Mouse (Mus musculus) neural tube, embryonic 14.5 days (tissue): ENCODE data around the gene Sorcs3. TPM values are rescaled to one million over a fixed set of nuclear protein-coding genes. Genes with fewer than 3 reads are reported as not detected.

Experiments
- ATAC-seq: fragments of 200-750 bp; cut with Nextera tagmentation; 2 replicates; pipeline ENCODE4 v1.8.0; 2017; ENCODE audit warnings: low read depth, mild to moderate bottlenecking, moderate TSS enrichment, moderate library complexity
- H3K27ac ChIP-seq: fragments of 300-500 bp; sonication (generic); 2 replicates; pipeline ENCODE4 v1.5.1; 2014; ENCODE audit warnings: low read depth, mild to moderate bottlenecking, control low read depth, low read length, moderate library complexity, mixed read lengths
- H3K27me3 ChIP-seq: fragments of 300-500 bp; sonication (generic); 2 replicates; pipeline ENCODE4 v1.6.1; 2014; ENCODE audit warnings: low read length; ENCODE audit not compliant: control insufficient read depth, insufficient read depth
- H3K36me3 ChIP-seq: fragments of 300-500 bp; sonication (generic); 2 replicates; pipeline ENCODE4 v1.6.1; 2014; ENCODE audit warnings: low read length, mixed read lengths; ENCODE audit not compliant: control insufficient read depth, insufficient read depth
- H3K4me1 ChIP-seq: fragments of 300-500 bp; sonication (generic); 2 replicates; pipeline ENCODE4 v1.6.1; 2014; ENCODE audit warnings: low read length; ENCODE audit not compliant: control insufficient read depth, insufficient read depth
- H3K4me2 ChIP-seq: fragments of 300-500 bp; sonication (generic); 2 replicates; pipeline ENCODE4 v1.6.1; 2014; ENCODE audit warnings: mild to moderate bottlenecking, low read depth, low read length, control low read depth
- H3K4me3 ChIP-seq: fragments of 300-500 bp; sonication (generic); 2 replicates; pipeline ENCODE4 v1.5.1; 2014; ENCODE audit warnings: low read depth, low read length, control low read depth, mixed read lengths
- H3K9ac ChIP-seq: fragments of 300-500 bp; sonication (generic); replicated peaks from 2 replicates; pipeline ENCODE4 v1.6.1; 2014; ENCODE audit warnings: low read depth, mild to moderate bottlenecking, control low read depth, low read length, mixed read lengths
- H3K9me3 ChIP-seq: fragments of 300-500 bp; sonication (generic); 2 replicates; pipeline ENCODE4 v1.6.1; 2016; ENCODE audit warnings: low read length; ENCODE audit not compliant: control insufficient read depth
- WGBS: fragments of 180-500 bp; shearing (Covaris S2); extraction: QIAGEN DNeasy Blood & Tissue Kit; methylation state at CpG from one replicate; pipeline ENCODE4 v1.1.7; 2014; 5-methylcytosine and 5-hydroxymethylcytosine counted together
- polyA plus RNA-seq: library from polyadenylated mRNA; unstranded; fragments of >200 nt; fragmentation: Nextera tagmentation; extraction: Ambion mirVana; gene quantifications from 2 replicates; pipeline ENCODE4 v1.2.1, GENCODE M21; 2014

Sorcs3 gene
- polyA plus RNA-seq, 1 experiment from 2014 or later = 18.3 TPM

GRCm38 (mm10) chr19:48337461-48337860, 131.6 kb downstream of the Sorcs3 start:
- Histone ChIP-seq H3K27ac (no peak overlapping the region), H3K27me3 (no peaks in the 10 kb centered on the region), H3K4me3 (no peak overlapping the region), H3K4me1 (no peaks in the 10 kb centered on the region), H3K9me3 (no peaks in the 10 kb centered on the region), H3K9ac (no peak overlapping the region), H3K36me3 (no peaks in the 10 kb centered on the region), H3K4me2 (no peak overlapping the region)
- 65% methylated on average over 6 of the region's 6 CpGs for WGBS
- ATAC-seq = no peak

DNA sequence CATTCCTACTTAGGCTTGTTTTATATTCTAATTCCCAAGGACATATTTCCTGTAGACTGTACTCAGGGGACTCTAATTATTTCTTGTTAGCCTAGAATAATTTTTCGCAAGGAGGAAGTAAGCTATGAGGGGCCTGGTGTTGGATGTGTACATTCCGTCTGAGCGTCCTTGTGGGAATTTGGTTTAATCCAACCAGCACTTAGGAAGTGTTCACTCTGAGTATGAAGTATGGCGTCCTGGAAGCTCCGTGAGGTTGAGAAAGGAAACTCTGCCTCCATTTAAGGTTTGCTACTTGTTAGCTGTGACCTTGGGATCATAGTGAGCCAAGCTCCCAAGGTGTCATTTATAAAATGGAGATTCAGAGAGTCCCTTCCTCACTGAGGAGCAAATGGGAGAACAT, 132.3 kb downstream of the Sorcs3 start:
- no peaks in the 10 kb centered on the region for H3K36me3 ChIP-seq
- WGBS = 85% methylated on average over 5 of the region's 5 CpGs
- H3K4me2 ChIP-seq = no peak overlapping the region
- H3K9ac ChIP-seq = no peak overlapping the region
- no peaks in the 10 kb centered on the region for H3K4me1 ChIP-seq
- no peak overlapping the region for H3K27ac ChIP-seq
- no peaks in the 10 kb centered on the region for H3K9me3 ChIP-seq
- no peak overlapping the region for H3K4me3 ChIP-seq
- no peak for ATAC-seq
- H3K27me3 ChIP-seq = no peaks in the 10 kb centered on the region

- Histone ChIP-seq H3K27me3 (no peaks in the 10 kb centered on the region), H3K4me1 (no peaks in the 10 kb centered on the region), H3K36me3 (no peaks in the 10 kb centered on the region), H3K4me3 (no peak overlapping the region), H3K9ac (no peak overlapping the region), H3K27ac (no peak overlapping the region), H3K4me2 (no peak overlapping the region), H3K9me3 (no peaks in the 10 kb centered on the region)
- ATAC-seq = no peak
- 76% methylated on average over 4 of the region's 4 CpGs for WGBS
Observed at GRCm38 (mm10) chr19:48342770-48343169, 136.9 kb downstream of the Sorcs3 start.

GRCm38 (mm10) chr19:48343442-48343841, 137.6 kb downstream of the Sorcs3 start:
- no peaks in the 10 kb centered on the region for H3K4me1 ChIP-seq
- H3K27me3 ChIP-seq = no peaks in the 10 kb centered on the region
- H3K36me3 ChIP-seq = no peaks in the 10 kb centered on the region
- H3K9ac ChIP-seq = no peak overlapping the region
- H3K4me2 ChIP-seq = no peak overlapping the region
- 37% methylated on average over 7 of the region's 7 CpGs for WGBS
- H3K9me3 ChIP-seq = no peaks in the 10 kb centered on the region
- no peak for ATAC-seq
- H3K27ac ChIP-seq = no peak overlapping the region
- H3K4me3 ChIP-seq = no peak overlapping the region

GRCm38 (mm10) chr19:48347116-48347515, 141.3 kb downstream of the Sorcs3 start:
- no peaks in the 10 kb centered on the region for H3K4me1 ChIP-seq
- H3K4me3 ChIP-seq = no peak overlapping the region
- H3K27me3 ChIP-seq = no peaks in the 10 kb centered on the region
- no peaks in the 10 kb centered on the region for H3K9me3 ChIP-seq
- no peaks in the 10 kb centered on the region for H3K36me3 ChIP-seq
- no peak overlapping the region for H3K27ac ChIP-seq
- H3K9ac ChIP-seq = no peak overlapping the region
- H3K4me2 ChIP-seq = no peak overlapping the region
- 65% methylated on average over 5 of the region's 5 CpGs for WGBS
- no peak for ATAC-seq

DNA sequence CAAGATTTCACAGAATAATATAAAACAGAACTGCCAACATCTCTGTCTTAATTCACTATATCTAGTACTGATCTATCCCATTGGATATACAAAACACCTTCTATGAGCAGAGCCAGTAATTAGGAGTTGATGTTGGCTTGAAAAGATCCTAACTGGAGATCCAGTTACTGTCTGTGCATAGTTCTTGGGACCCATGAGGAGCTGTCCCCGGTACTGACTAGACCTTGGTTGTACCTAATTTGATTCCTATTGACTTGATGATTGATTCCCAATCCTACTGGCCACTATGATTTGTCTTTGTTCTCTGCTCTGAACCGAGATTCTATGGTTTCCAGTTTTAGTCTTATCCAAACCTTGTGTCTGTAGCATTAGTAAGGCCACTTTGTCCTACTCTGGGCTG, 151.0 kb downstream of the Sorcs3 start:
- WGBS = 71% methylated on average over 2 of the region's 2 CpGs

DNA sequence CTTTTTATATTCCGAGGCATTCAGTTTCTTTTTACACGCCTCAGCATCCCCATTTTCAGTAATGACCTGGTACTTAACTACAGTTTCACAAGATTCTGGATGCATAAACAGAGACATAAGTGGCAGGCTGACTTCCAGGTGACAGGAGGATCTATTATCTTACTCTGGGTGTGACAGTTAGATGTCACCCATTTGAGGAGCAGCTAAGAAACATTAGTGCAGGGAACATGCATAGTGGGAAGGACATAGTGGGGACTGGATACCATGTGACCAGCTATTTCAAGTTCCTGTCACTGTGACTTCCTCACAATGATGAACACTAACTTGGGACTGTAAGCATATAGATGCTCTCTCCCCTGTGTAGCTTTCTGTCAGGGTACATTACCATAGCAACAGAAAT, 156.3 kb downstream of the Sorcs3 start:
- no peak overlapping the region for H3K27ac ChIP-seq
- H3K9ac ChIP-seq = no peak overlapping the region
- WGBS = 73% methylated on average over 2 of the region's 2 CpGs
- no peak overlapping the region for H3K4me3 ChIP-seq
- H3K9me3 ChIP-seq = no peaks in the 10 kb centered on the region
- H3K4me1 ChIP-seq = no peaks in the 10 kb centered on the region
- ATAC-seq = no peak
- no peak overlapping the region for H3K4me2 ChIP-seq
- no peaks in the 10 kb centered on the region for H3K27me3 ChIP-seq
- no peaks in the 10 kb centered on the region for H3K36me3 ChIP-seq

More for the DNA sequence above, 151.0 kb downstream of the Sorcs3 start:
- Histone ChIP-seq H3K27ac (no peak overlapping the region), H3K4me1 (no peaks in the 10 kb centered on the region), H3K36me3 (no peaks in the 10 kb centered on the region), H3K9ac (no peak overlapping the region), H3K4me2 (no peak overlapping the region), H3K9me3 (no peaks in the 10 kb centered on the region), H3K4me3 (no peak overlapping the region), H3K27me3 (no peaks in the 10 kb centered on the region)
- ATAC-seq = no peak

DNA sequence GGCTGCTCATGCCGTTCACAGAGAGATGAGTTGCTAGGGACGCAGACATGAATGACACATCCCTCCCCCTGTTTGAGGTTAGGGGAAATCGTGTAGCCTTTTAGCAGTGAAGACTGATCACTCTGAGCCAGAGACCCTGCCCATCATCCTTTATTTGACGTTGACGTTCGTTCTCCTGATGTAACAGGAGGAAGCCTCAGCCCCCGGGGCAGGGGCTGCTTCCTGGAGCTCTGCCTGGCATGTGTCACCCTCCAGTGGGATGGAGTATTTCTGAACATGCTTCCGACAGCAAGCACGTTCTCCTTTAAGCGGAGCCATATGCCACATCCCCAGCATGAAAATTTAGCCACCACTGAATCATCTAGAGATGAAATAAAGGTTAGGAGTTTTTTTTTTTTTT, 162.2 kb downstream of the Sorcs3 start:
- no peaks in the 10 kb centered on the region for H3K36me3 ChIP-seq
- H3K4me1 ChIP-seq = no peaks in the 10 kb centered on the region
- no peak overlapping the region for H3K9ac ChIP-seq
- H3K4me3 ChIP-seq = no peak overlapping the region
- H3K27ac ChIP-seq = no peak overlapping the region
- 48% methylated on average over 10 of the region's 10 CpGs for WGBS
- H3K9me3 ChIP-seq = no peaks in the 10 kb centered on the region
- ATAC-seq = no peak
- H3K27me3 ChIP-seq = no peaks in the 10 kb centered on the region
- H3K4me2 ChIP-seq = no peak overlapping the region

DNA sequence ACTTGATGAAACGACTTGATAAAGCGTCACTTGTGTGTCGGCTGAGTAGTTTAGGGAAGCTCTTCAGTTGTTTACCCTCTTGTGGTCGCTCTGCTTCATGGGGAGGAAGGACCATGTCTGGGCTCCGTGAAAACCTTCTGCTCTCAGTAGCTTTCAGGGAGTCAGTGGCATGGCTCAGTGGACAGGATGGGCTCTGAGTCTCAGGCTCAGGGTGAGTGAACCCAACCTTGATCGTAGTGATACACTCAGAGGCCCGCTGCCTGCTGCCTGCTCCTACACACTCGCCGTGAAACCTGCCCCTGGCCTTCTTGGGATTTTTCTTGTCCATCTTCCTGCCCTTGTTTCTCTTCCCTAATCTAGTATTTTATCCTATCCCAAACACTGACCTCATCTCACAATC, 166.0 kb downstream of the Sorcs3 start:
- H3K4me1 ChIP-seq = no peaks in the 10 kb centered on the region
- H3K4me3 ChIP-seq = no peak overlapping the region
- no peak overlapping the region for H3K27ac ChIP-seq
- WGBS = 96% methylated on average over 9 of the region's 9 CpGs
- no peak for ATAC-seq
- H3K27me3 ChIP-seq = no peaks in the 10 kb centered on the region
- H3K4me2 ChIP-seq = no peak overlapping the region
- no peak overlapping the region for H3K9ac ChIP-seq
- no peaks in the 10 kb centered on the region for H3K36me3 ChIP-seq
- H3K9me3 ChIP-seq = no peaks in the 10 kb centered on the region
